Mouse (Mus musculus) hindbrain, embryonic 12.5 days (tissue): ENCODE data around the gene Rmi1. TPM values are rescaled to one million over a fixed set of nuclear protein-coding genes. Genes with fewer than 3 reads are reported as not detected.

Experiments used
- ATAC-seq: fragments of 200-750 bp; cut with Nextera tagmentation; 2 replicates; pipeline ENCODE4 v1.8.0; 2017; ENCODE audit warnings: moderate TSS enrichment; ENCODE audit not compliant: low FRiP score
- H3K27ac ChIP-seq: fragments of 300-500 bp; sonication (generic); 2 replicates; pipeline ENCODE4 v1.5.1; 2016; ENCODE audit warnings: mild to moderate bottlenecking
- H3K27me3 ChIP-seq: fragments of 300-500 bp; sonication (generic); 2 replicates; pipeline ENCODE4 v1.6.1; 2016; ENCODE audit warnings: mild to moderate bottlenecking
- H3K36me3 ChIP-seq: fragments of 300-500 bp; sonication (generic); 2 replicates; pipeline ENCODE4 v1.6.1; 2016; ENCODE audit warnings: mild to moderate bottlenecking
- H3K4me1 ChIP-seq: fragments of 300-500 bp; sonication (generic); 2 replicates; pipeline ENCODE4 v1.6.1; 2016
- H3K4me2 ChIP-seq: fragments of 300-500 bp; sonication (generic); replicated peaks from 2 replicates; pipeline ENCODE4 v1.6.1; 2016; ENCODE audit warnings: mild to moderate bottlenecking
- H3K4me3 ChIP-seq: fragments of 300-500 bp; sonication (generic); 2 replicates; pipeline ENCODE4 v1.5.1; 2016; ENCODE audit warnings: mild to moderate bottlenecking
- H3K9ac ChIP-seq: fragments of 300-500 bp; sonication (generic); 2 replicates; pipeline ENCODE4 v1.6.1; 2016; ENCODE audit warnings: mild to moderate bottlenecking, moderate library complexity
- H3K9me3 ChIP-seq: fragments of 300-500 bp; sonication (generic); replicated peaks from 2 replicates; pipeline ENCODE4 v1.6.1; 2016; ENCODE audit warnings: mild to moderate bottlenecking
- WGBS: fragments of 180-500 bp; shearing (Covaris S2); methylation state at CpG from one replicate; pipeline ENCODE4 v1.1.7; 2016; 5-methylcytosine and 5-hydroxymethylcytosine counted together
- polyA plus RNA-seq: library from polyadenylated mRNA; unstranded; fragments of >200 nt; fragmentation: Nextera tagmentation; extraction: Ambion mirVana; gene quantifications from 2 replicates; pipeline ENCODE4 v1.2.1, GENCODE M21; 2016

The Rmi1 gene
- polyA plus RNA-seq, 1 experiment from 2014 or later: 29.6 TPM

- no peak overlapping the region for H3K9ac ChIP-seq
- no peak overlapping the region for H3K4me2 ChIP-seq
- H3K4me3 ChIP-seq: no peak overlapping the region
- H3K4me1 ChIP-seq: no peaks in the 10 kb centered on the region; the same call in 1 of the 2 replicates
- no peaks in the 10 kb centered on the region for H3K27me3 ChIP-seq
- H3K27ac ChIP-seq: no peak overlapping the region
- WGBS: 95% methylated on average over 4 of the region's 4 CpGs
- H3K36me3 ChIP-seq: peaks cover 29% of the 10 kb centered on the region
- no peaks in the 10 kb centered on the region; the same call in 1 of the 2 replicates for H3K9me3 ChIP-seq
- no peak for ATAC-seq
Measured at GRCm38 (mm10) chr13:58411073-58411472, 9.0 kb downstream of the Rmi1 start.

GRCm38 (mm10) chr13:58415374-58415773 is 13.3 kb downstream of the Rmi1 start:
- H3K4me3 ChIP-seq: no peak overlapping the region
- H3K36me3 ChIP-seq: peaks cover 17% of the 10 kb centered on the region
- H3K4me1 ChIP-seq: no peaks in the 10 kb centered on the region; the same call in 1 of the 2 replicates
- H3K9me3 ChIP-seq: no peaks in the 10 kb centered on the region; the same call in 1 of the 2 replicates
- WGBS: 73% methylated on average over 6 of the region's 6 CpGs
- ATAC-seq: no peak
- H3K9ac ChIP-seq: no peak overlapping the region
- no peaks in the 10 kb centered on the region for H3K27me3 ChIP-seq
- no peak overlapping the region for H3K27ac ChIP-seq
- no peak overlapping the region for H3K4me2 ChIP-seq

- Histone ChIP-seq H3K4me3 (no peak overlapping the region), H3K4me1 (no peaks in the 10 kb centered on the region; the same call in 1 of the 2 replicates), H3K27ac (no peak overlapping the region), H3K4me2 (no peak overlapping the region), H3K27me3 (no peaks in the 10 kb centered on the region), H3K9ac (no peak overlapping the region), H3K9me3 (no peaks in the 10 kb centered on the region; the same call in 1 of the 2 replicates), H3K36me3 (peaks cover 14% of the 10 kb centered on the region; the same call in 1 of the 2 replicates)
- ATAC-seq: no peak
- 81% methylated on average over 5 of the region's 5 CpGs for WGBS
Measured at GRCm38 (mm10) chr13:58415838-58416237, 13.8 kb downstream of the Rmi1 start.

GRCm38 (mm10) chr13:58418656-58419055 is 16.6 kb downstream of the Rmi1 start:
- Histone ChIP-seq H3K4me3 (no peak overlapping the region), H3K27ac (no peak overlapping the region), H3K27me3 (no peaks in the 10 kb centered on the region), H3K36me3 (no peaks in the 10 kb centered on the region), H3K9ac (no peak overlapping the region), H3K4me1 (no peaks in the 10 kb centered on the region; the same call in 1 of the 2 replicates), H3K9me3 (no peaks in the 10 kb centered on the region), H3K4me2 (no peak overlapping the region)
- no peak for ATAC-seq
- WGBS: 84% methylated on average over 4 of the region's 4 CpGs

DNA sequence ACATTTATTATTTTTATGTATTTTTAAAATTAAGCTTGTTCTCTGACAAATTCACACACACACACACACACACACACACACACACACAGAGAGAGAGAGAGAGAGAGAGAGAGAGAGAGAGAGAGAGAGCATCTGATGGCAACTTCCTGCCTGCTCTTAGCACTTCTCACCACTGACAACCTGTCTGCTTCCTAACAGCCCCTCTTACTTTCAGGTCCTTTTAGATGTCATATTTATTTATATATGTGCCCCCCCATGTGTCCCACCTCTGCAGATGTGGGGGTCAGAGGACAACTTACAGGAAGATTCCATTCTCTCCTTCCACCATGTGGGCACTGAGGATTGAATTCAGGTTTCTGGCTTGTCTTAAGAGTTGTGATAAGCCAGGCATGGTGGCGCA is 17.2 kb downstream of the Rmi1 start:
- no peak overlapping the region for H3K9ac ChIP-seq
- H3K4me1 ChIP-seq: no peaks in the 10 kb centered on the region; the same call in 1 of the 2 replicates
- no peak for ATAC-seq
- WGBS: 100% methylated on average over 1 of the region's 1 CpGs
- no peak overlapping the region for H3K4me2 ChIP-seq
- no peaks in the 10 kb centered on the region for H3K36me3 ChIP-seq
- H3K27me3 ChIP-seq: no peaks in the 10 kb centered on the region
- no peak overlapping the region for H3K27ac ChIP-seq
- no peak overlapping the region for H3K4me3 ChIP-seq
- no peaks in the 10 kb centered on the region for H3K9me3 ChIP-seq

GRCm38 (mm10) chr13:58421026-58421425 is 19.0 kb downstream of the Rmi1 start:
- Histone ChIP-seq H3K4me1 (no peaks in the 10 kb centered on the region), H3K27me3 (no peaks in the 10 kb centered on the region), H3K9me3 (no peaks in the 10 kb centered on the region), H3K4me2 (no peak overlapping the region), H3K36me3 (no peaks in the 10 kb centered on the region), H3K9ac (no peak overlapping the region), H3K4me3 (no peak overlapping the region), H3K27ac (no peak overlapping the region)
- no peak for ATAC-seq
- WGBS: 76% methylated on average over 4 of the region's 4 CpGs

DNA sequence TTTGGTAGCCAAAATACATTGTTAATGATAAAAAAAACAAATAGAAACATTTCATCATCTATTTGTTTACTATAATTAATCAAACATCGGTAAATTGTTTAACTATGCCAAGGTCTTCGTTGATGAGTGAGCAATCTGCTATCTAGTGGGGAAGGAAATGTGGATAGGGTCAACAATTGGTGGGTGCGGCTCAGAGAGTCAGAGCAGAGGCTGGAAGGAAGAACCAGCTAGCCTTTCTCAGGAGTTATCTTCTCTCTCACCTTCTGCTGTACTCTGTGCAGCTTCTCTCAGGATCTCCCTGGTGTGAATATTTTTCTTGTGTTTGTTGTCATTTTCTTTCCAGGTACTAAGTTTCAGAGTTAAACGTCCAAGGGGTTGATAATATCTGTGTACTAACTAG is 20.2 kb downstream of the Rmi1 start:
- no peaks in the 10 kb centered on the region for H3K36me3 ChIP-seq
- no peak for ATAC-seq
- no peak overlapping the region for H3K9ac ChIP-seq
- no peak overlapping the region for H3K27ac ChIP-seq
- no peaks in the 10 kb centered on the region for H3K27me3 ChIP-seq
- H3K4me2 ChIP-seq: no peak overlapping the region
- no peak overlapping the region for H3K4me3 ChIP-seq
- WGBS: 92% methylated on average over 4 of the region's 4 CpGs
- no peaks in the 10 kb centered on the region for H3K4me1 ChIP-seq
- H3K9me3 ChIP-seq: no peaks in the 10 kb centered on the region

GRCm38 (mm10) chr13:58423061-58423660 is 21.1 kb downstream of the Rmi1 start:
- Histone ChIP-seq H3K4me3 (no peak overlapping the region), H3K4me1 (no peaks in the 10 kb centered on the region), H3K27me3 (no peaks in the 10 kb centered on the region), H3K9ac (no peak overlapping the region), H3K9me3 (no peaks in the 10 kb centered on the region), H3K4me2 (no peak overlapping the region), H3K36me3 (no peaks in the 10 kb centered on the region), H3K27ac (no peak overlapping the region)
- 66% methylated on average over 10 of the region's 10 CpGs for WGBS
- no peak for ATAC-seq

DNA sequence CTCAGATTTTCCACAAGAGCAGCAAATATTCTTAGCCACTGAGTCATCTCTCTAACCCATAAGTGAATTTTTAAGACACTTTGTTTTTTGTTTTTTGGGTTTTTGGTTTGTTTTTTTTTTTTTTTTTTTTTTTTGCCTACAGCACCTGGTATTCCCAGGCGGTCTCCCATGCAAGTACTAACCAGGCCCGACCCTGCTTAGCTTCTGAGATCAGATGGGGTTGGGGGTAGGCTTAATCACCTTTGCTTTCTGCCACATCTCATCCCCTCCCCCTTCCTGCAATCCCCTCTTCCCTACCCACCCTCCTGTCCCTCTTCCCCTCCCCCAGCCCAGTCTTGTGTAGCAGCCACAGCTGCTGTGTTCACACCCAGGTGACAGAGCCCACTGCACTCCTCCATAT is 37.7 kb downstream of the Rmi1 start:
- H3K4me2 ChIP-seq: no peak overlapping the region
- ATAC-seq: 0 out of 2 replicates have a peak, but pooled peaks have one; percentile 32
- H3K9me3 ChIP-seq: no peaks in the 10 kb centered on the region
- H3K27me3 ChIP-seq: no peaks in the 10 kb centered on the region
- H3K9ac ChIP-seq: no peak overlapping the region
- 0 out of 2 replicates have a peak, but pooled peaks cover 3% of the 10 kb centered on the region for H3K4me1 ChIP-seq
- H3K4me3 ChIP-seq: no peak overlapping the region
- H3K36me3 ChIP-seq: no peaks in the 10 kb centered on the region
- no peak overlapping the region for H3K27ac ChIP-seq
- 57% methylated on average over 2 of the region's 2 CpGs for WGBS

DNA sequence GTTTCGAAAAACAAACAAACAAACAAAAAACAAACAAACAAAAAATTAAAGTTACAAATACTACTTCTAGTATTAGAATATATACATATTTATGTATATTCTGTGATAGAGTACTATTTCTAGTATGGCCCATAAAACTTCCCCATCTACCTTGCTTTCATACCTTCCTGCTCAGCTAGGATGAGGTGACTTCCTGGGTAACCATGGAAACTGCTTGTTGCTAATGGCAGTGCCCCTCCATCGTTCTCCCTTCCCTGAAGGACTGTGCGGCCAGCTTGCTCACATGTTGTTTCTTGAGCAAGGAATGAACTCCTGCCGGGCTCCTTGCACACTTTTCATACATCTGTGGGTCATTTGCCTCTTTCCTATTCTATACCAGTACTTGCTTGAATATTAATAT is 41.3 kb downstream of the Rmi1 start:
- no peaks in the 10 kb centered on the region for H3K36me3 ChIP-seq
- no peak overlapping the region for H3K27ac ChIP-seq
- H3K4me2 ChIP-seq: no peak overlapping the region
- no peak overlapping the region for H3K4me3 ChIP-seq
- no peaks in the 10 kb centered on the region for H3K9me3 ChIP-seq
- H3K27me3 ChIP-seq: no peaks in the 10 kb centered on the region
- ATAC-seq: no peak
- WGBS: 62% methylated on average over 4 of the region's 4 CpGs
- H3K9ac ChIP-seq: no peak overlapping the region
- 0 out of 2 replicates have a peak, but pooled peaks cover 3% of the 10 kb centered on the region for H3K4me1 ChIP-seq

- no peak overlapping the region for H3K9ac ChIP-seq
- no peak overlapping the region for H3K27ac ChIP-seq
- ATAC-seq: no peak
- 63% methylated on average over 7 of the region's 7 CpGs for WGBS
- no peak overlapping the region for H3K4me3 ChIP-seq
- 0 out of 2 replicates have a peak, but pooled peaks cover 3% of the 10 kb centered on the region for H3K4me1 ChIP-seq
- H3K4me2 ChIP-seq: no peak overlapping the region
- H3K9me3 ChIP-seq: no peaks in the 10 kb centered on the region
- H3K36me3 ChIP-seq: no peaks in the 10 kb centered on the region
- no peaks in the 10 kb centered on the region for H3K27me3 ChIP-seq
Measured at GRCm38 (mm10) chr13:58443787-58444186, 41.7 kb downstream of the Rmi1 start.

DNA sequence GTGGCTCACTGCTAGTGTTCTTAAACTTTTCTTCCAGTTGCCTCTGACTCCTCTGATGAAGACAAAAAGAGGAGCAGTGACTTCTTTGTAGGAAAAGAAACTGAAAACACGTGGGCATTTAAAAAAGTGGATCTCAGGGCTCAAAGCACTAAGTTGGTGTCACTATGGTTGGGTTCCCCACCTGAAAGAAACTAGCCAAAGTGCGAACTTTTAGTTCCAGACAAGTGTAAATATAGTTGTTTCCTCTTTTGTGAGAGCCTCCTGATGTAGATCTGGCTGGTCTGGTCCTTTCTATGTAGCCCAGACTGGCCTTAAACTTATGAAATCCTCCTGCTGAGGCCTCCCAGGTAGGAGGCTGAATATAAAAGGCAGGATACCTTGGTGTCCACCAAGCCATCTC is 44.5 kb downstream of the Rmi1 start:
- Histone ChIP-seq H3K9ac (no peak overlapping the region), H3K36me3 (no peaks in the 10 kb centered on the region), H3K4me2 (no peak overlapping the region), H3K4me1 (no peaks in the 10 kb centered on the region), H3K27me3 (no peaks in the 10 kb centered on the region), H3K9me3 (no peaks in the 10 kb centered on the region), H3K4me3 (no peak overlapping the region), H3K27ac (no peak overlapping the region)
- 78% methylated on average over 2 of the region's 2 CpGs for WGBS
- ATAC-seq: no peak
